Mouse (Mus musculus): ENCODE data around the gene Agps.

Gene Agps

DNA sequence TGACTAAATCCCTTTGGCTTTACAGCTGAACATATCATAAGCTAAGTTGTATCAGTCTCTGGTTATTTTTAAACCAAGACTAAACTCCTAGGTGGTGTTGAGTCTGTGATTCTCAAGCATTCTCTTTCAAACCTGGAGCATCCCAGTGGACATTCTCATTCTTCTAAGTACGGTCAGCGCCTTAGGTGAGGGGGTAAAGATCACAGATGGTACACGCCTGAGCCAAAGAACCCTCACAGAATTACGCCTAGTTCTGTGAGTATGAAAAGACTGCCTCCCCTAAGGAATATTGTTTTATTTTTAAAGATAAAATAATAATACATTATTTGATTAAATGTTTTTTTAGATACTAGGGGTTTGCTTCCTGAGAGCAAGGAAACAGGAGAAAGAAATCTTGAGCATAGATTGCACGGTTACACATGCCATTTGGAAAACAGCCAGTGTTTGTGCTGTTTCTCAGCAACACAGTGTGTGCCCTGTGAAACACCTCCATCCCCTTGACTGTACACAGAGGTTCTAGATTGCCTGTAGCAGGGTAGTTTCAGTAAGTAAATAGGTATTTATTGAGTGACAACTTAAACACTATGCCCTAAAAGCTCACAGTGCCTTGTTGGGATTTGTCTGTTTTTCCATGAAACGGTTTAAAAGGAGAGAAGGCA, 97.9 kb downstream of the Agps start:
- 83% methylated on average over 6 of the region's 6 CpGs for WGBS

DNA sequence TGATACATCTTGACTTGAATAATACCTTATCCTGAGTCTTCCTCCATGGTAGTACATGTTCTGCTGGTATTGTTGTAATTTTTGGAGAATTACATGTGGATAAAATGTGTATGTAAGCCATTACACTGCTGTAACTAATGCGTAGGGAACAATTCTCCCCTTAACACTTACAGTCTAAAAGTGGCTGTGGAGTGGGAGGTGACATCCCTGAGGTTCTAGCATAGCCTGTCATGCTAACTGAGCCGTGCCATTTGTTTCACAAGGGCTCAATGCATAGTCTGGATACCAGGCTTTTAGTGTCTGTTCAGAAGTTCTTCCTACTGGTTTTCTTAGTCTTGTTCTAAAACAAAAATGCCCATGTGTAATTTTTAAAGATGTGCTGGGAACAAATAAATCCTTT, 99.0 kb downstream of the Agps start:
- 58% methylated on average over 2 of the region's 2 CpGs for WGBS

DNA sequence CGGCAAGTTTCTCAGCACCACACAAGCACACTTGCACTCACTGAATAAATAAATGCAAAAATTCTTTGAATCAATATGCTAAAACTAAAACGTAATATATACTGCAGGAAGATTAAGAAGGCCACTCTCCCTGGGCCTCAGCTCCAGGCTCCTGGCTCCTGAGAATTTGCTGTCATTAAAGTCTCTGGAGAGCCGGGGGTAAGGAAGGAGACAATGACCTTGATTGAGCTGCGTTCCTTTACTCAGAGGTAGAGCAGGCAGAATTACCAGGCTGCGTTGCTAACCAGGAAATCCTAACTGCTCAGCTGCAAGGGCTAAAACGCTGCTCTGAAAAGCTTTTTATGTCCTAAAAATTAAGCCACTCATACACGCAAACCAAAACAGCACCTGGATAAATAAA, 101.6 kb downstream of the Agps start:
- 40% methylated on average over 7 of the region's 7 CpGs for WGBS

DNA sequence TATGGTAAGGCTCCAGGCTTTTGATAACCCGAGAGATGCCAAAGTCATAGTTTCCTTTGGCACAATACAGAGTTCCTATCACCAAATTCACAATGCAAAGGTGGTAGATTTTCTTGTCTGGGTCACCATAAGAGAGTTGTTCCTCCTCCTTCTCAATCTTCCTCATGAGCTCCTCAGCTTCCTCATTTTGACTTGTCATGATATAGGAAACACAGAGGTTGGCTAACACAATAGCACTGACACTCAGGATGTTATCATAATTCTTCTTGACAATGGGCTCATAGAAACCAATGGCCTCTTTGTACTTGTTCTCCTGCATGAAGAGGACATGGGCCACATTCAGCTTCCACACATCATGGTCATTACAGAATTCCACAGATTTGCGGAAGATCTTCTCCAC, 104.7 kb downstream of the Agps start:
- WGBS = 92% methylated on average over 2 of the region's 2 CpGs

DNA sequence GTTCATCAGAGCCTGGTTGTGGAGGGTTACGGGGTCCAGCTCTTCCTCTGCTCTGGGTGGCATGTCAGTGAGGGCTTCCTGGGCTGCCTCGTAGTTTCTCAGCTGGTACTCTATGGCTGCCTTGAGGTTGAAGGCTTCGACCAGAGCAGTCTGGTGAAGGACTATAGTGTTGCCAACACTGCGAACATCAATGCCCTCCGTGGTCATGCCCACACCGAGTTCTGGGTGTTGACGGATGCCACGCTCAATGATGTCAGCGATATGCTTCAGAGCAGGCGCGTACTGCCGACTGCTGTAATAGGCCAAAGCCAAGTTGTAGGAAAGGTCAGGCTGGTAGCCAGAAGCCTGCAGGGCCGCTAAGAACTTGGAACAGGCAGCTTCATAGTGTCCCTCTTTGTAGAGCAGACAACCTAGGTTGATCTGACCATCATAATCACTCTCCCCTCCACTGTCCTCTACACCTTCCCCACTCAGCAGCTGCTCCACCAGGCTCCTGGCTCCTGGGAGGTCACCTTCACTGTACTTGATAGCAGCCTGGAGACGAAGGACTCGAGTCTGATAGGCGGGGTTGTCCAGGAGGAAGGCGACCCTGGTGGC, 105.6 kb downstream of the Agps start:
- 74% methylated on average over 17 of the region's 17 CpGs for WGBS

DNA sequence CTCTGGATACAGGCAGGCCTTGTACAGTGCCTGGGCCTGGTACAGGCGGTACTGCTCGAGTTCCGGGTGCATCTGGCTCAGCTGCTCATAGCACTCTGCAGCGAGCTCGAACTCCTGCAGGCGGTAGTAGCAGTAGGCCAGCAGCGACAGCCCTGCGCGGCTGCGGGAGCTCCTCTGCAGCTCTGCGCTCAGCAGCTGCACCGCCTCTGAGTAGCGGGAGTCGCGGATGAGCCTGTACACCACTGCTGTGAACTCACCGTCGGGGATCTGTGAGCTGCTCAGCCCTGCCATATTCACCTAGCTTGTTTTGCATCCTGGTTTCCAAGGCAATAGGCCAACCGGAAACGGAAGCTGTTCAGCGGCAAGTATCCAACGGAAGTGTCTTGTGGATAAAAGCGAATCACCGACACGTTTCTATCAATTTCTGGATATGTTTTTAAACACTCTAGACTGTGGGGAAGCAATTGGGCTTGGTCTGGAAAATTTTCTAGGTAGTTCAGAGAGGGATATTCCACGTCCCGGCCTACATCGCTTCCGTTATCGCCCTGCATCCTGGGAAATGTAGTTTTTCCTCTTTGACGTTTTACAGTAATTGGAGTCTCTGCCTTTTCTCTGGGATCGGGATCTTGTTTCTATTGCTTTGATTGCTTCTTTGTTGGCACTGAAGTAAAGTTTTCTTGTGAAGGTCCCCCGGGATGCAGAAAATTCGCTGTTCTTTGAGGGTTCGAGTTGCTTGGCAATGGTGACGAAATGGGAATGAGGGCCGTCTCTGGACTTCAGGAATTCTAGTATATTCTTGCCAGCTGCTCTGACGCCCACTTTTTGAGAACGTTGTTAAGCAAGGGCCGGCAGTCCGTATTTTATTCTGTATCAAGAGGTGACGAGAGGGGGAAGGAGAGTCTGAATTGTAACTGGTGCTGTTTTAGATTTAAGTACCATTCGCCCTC, 106.4 kb downstream of the Agps start, which contains the start of gene Ttc30b:
Gene Ttc30b, minus strand, starts transcription at position 469 of the 947 bp plus-strand sequence.
- WGBS = 2% methylated on average over 42 of the region's 42 CpGs

DNA sequence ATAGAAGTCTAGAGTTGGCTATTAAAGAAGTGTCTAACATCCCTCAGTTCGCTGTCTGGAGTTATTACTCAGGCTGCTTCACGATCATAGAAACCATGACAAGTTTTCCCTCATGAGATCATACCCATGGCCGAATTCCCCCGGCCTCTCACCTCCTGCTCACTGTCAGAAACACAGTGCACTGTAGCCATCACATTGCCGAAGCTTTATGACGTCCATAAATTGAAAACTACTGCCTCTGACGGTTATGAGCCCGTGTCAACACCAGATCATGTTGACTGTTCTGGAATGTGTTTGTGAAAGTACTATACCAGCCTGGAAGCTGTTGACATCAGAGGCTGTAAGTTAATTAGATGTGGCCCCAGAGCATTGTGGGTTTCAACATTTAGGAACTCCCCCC, 118.7 kb downstream of the Agps start:
- WGBS = 93% methylated on average over 8 of the region's 8 CpGs

DNA sequence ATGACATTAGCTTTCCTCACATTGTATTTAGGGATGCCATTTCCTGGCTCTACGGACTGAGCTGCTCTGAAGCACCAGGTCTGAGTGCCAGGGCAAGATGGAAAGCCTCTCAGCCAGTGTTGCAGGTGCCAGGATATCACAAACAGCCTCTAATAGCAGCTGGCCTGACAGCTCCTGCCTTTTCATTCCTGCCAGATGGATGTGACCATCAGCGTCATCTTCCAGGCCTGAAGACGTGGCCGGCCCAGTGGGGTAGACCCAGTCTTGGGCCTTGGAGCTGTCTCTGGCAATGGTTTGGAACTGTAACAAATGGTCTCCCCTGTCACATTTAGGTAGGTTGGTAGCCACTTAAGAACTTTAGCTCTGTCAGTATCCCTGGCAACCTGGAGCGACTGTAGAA, 121.3 kb downstream of the Agps start:
- 92% methylated on average over 5 of the region's 5 CpGs for WGBS

DNA sequence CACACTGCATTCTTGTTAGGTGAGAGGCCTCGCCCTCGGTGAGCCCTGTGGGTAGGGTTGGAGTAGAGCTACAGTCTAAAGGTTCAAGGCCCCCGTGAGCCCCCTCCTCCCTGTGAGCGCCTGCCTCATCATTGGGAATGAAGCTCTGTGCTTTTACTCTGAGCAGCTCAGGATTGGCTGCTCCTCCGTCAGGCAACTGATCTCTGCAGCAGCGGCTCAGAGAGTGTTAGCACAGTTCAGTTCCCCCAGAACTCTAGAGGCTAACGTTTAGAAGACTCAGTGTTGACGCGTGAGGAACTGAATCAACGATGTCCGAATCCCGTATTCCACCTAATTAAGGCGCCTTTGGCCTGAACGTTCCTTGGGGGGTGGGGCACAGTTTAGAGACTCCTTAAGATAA, 123.7 kb downstream of the Agps start:
- 59% methylated on average over 14 of the region's 14 CpGs for WGBS

DNA sequence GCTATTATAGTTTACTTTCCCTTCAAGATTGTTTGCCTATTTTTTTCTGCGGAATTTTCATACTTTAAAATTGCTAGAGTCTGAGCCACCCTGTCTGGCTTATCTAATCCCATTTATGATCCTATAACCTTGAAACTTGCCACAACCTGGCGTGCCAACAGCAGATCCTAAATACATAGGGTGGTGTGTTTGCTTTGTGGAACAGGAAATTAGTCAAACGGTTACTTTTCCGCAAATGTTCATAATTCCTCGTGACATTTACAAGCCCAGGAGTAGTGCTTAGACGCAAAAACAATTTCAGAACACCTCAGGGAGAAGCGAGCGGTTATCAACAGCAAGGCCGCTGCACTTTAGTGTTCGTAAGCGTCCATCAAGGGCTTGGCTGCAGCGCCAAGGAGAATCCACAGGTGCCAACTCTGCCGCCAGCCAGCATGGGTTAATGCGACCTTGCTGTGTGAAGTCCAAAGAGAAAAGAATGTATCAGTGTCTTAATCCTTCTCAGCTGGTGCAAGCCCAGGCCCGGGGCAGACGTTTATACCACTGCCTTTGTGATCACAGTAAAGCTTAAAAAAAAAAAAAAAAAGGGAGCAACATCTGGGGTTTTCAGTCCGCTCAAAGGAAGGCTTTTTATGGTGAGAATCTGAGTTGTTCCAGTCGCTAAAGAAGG, 127.3 kb downstream of the Agps start:
- 63% methylated on average over 18 of the region's 18 CpGs for WGBS

DNA sequence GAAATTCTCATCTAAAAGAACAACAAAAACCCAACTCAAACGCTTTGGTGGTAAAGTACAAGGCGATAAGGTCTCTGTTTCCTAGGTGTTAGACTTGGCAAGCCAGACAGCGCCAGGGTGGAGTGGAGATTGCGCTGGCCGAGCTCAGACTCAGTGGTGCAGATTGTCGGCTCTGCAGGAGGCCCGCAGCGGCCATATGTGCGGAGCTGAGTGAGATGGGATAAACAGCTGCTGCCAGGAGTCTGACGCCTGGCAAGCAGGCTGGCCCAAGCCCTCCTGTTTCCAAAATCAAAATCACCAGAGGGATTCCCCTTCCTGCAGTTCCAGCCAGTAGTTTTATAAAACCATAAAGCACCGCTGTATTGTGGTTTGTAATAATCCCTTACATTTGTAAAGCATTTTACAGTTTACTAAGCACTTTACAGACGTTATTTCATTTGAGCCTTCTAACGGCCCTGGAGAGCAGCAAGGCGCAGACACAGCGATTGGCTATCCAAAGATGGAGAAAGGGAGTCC, 127.9 kb downstream of the Agps start:
- 33% methylated on average over 15 of the region's 15 CpGs for WGBS

DNA sequence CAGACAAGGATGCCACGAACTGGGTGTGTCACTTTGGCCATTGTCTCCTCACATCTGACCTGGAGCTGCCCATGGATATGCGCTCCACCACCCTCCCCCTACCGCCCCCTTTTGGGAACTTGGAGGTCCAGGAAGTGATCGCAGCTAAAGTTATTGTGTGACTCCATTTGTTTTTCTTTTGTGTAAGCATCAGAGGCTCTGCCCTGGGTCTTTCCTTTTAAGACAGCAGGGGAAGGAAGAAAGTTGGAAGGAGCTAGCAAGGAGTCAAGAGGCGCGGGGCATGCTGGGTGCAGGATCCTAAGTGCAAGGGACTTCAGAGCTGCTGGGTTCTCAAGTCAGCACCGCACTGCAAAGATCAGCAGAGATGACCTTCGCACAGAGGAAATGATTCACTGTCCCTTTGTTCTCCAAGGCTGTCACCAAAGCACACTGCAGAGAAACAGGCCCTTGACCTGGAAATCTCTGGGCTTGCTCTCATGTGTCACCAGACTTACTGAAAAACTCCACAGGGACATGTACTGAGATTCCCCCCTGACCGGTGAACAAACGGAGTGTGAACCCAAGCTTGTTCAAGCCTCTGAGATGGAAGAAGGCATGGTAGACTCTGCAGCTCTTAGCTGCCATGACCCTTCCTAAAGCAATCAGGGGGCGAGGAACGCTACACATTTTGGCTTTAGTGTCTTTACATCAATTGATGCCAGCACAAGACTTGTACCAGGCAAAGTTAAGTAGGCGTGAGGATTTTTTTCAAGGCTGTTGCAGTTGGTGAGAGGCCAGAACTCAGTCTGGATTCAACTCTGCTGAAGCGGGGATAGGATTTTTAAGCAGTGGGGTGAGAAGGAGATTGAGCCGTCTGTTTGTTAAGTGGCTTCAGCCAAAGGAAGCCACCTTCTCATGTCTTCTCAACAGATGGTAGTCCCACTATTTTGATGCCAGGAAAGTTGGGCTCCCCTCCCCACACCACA, 128.7 kb downstream of the Agps start:
- WGBS = 47% methylated on average over 15 of the region's 15 CpGs

DNA sequence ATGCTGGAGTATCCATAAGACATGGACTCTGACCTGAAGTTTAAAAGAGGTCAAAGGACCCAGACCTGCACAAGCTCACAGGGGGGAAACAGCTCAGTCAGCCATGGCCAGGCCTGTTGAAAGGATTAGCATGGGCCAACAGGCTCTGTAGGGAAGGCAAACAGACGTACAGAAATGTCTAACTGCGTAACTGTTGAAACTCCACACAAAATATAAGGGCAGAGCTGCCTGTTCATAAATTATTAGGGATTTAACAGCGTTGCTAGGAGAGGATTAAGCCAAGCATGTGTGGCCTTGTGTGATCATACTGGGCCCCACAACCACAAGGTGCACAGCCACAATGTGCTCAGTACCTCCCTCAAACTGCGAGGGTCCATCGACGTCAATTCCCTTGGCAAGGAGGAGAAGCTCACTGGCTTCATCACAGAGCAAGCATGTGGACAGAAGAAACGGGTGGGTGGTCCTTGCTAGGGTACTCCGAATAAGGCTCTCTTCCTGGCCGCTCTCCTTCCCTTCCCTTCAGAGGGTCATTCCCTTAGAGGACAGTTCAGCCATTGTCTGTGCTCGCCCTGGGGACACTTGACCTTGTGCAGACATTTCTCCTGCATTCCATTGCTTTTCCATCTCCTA, 131.3 kb downstream of the Agps start:
- 84% methylated on average over 10 of the region's 10 CpGs for WGBS

DNA sequence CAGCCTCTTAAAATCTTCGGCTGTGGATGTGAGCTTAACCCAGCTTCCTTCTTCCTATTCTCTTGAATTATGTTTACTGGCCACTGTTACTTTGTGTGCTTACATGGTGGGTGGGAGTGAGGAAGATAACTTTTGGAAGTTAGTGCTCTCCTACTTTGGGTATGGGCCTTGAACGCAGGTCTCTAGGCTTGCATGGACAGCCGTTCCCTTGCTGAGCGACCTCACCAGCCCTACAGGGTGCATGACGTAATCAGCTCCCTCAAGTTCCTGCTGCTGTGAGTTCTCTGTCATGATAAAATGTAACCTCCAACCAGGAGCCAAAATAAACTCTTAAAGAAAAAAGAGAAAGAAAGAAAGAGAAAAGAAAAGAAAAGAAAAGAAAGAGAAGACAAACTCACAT, 132.1 kb downstream of the Agps start:
- WGBS = 70% methylated on average over 5 of the region's 5 CpGs

DNA sequence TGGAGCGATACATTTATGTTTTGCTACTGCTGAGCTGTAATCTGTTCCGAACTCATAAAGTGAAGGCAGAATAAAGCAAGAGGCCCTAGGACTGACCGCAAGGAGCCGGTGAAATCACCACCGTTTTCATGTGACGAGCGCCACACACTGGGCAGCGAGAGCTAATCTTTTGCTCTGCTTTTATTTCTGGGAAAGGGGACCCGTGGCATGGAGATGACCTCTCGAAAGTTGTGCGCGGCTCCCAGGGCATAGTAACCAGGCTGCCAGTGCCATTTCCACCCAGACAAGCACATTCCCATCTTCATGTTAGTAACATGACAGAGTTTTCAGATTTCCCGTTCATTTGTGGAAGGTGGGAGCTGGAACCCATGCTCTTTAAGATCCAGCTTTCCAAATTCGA, 132.5 kb downstream of the Agps start:
- 11% methylated on average over 14 of the region's 14 CpGs for WGBS

DNA sequence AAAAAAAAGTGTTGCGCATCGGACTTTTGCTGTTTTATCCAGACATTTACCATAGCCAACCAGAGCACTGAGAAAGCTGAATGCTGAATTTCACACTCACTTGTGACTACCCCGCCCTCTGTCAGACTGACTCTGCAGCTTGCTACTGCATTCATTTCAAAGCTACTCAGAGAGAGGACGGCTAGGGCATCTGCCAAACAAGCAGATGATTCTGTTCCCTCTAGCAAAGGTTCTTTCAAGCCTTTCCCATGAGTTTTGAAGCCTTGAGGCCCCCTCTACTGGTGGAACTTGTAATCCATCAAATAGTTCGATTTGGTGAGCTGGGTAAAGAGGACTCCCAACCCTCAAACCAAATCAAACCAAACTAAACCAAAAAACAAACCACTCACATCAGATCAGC, 133.0 kb downstream of the Agps start:
- 6% methylated on average over 5 of the region's 5 CpGs for WGBS

DNA sequence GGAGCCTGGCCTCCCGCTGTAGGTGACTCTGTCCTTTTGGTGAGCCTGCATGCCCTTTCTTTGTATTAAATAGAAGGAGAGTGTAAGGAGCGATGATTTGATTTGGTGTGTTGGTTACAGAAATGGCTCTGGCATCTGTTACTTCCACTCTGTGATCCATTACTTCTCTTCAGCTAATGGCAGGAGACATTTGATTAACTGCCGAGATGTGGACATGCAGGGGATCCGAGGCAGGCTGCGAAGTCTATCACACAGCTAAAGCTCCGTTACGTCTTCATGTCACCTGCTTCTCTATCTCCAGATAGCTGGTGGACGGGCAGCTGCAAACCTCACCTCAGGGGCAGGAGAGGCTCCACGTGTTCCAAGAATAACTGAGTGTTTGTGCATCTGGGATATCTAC, 142.2 kb downstream of the Agps start:
- WGBS = 88% methylated on average over 9 of the region's 9 CpGs

DNA sequence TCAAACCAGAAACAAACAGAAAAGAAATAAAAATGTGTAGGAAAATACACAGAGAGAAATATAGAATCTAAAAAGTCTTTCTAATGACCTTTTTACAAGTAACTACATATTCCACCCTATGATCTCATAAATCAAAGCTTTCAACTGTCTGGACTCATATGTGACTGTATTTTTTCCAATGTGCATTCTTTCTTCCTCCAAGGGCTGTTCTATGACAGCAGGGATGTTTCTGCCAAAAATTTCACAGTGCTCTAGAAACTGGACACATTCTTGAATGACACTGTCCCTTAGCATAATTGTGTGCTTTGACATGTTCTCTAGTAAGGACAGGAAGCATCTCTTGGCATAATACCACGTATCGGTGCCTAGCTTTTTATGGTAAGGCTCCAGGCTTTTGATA, 144.1 kb downstream of the Agps start:
- WGBS = 88% methylated on average over 2 of the region's 2 CpGs

DNA sequence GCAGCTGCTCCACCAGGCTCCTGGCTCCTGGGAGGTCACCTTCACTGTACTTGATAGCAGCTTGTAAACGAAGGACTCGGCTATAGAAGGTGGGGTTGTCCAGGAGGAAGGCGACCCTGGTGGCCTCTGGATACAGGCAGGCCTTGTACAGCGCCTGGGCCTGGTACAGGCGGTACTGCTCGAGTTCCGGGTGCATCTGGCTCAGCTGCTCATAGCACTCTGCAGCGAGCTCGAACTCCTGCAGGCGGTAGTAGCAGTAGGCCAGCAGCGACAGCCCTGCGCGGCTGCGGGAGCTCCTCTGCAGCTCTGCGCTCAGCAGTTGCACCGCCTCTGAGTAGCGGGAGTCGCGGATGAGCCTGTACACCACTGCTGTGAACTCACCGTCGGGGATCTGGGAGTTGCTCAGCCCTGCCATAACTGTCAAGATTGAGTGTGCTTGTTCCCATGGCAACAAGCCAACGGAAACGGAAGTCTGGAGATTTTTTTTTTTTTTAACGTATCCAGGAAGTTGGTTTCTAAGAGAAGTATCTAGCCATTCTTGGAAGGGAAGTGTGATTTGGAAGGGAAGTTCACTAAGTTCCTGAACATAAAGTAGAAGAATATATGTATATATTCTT, 145.9 kb downstream of the Agps start, which contains the start of gene Ttc30a2:
Gene Ttc30a2, minus strand, starts transcription at position 419 of the 617 bp plus-strand sequence.
- 36% methylated on average over 23 of the region's 24 CpGs for WGBS
